Comparison of ENCODE assay signal across 8 mouse cellular contexts in genomic region chr4:154527506-154527905, GRCm38 (mm10).
DNase-seq lines count a peak whose midpoint lies in the region; ATAC-seq and TF ChIP-seq lines count a peak whose summit lies in the region.

No protein-coding gene starts in this region.

- DNase-seq in right cerebral cortex, postnatal 4 days: peak; percentile 29
- DNase-seq in right cerebral cortex, postnatal 14 days: no peak
- DNase-seq in heart, adult 2 months: peak; percentile 66 to 81
- DNase-seq in kidney, postnatal 4 days: peak; percentile 56 to 66
- no peak for DNase-seq in layer of hippocampus, postnatal 25 days (ENCODE audit: extremely low spot score in 1 of 2, low spot score in 1 of 2)
- DNase-seq in forebrain, embryonic 14.5 days (ENCODE audit: low spot score): no peak
- DNase-seq in thymus, postnatal 36 days: no peak

- H3K27ac ChIP-seq in heart, adult 2 months: peak overlapping the region; percentile 71
- H3K27ac ChIP-seq in forebrain, embryonic 14.5 days (ENCODE audit: low read depth, low read length): no peak overlapping the region; the same call in 1 of the 2 replicates
- no peak overlapping the region; the same call in 1 of the 2 replicates for H3K27ac ChIP-seq in forebrain, embryonic 12.5 days

- TF ChIP-seq EP300 in heart, adult 2 months (IDR thresholded peaks at IDR 0.05; ENCODE audit: insufficient read depth, low read depth, low read length): 0 out of 2 replicates have a peak, but pooled peaks have one; percentile 38

- no peaks in the 10 kb centered on the region; the same call in 1 of the 2 replicates for H3K79me2 ChIP-seq in heart, adult 2 months (replicated peaks; ENCODE audit: control insufficient read depth, insufficient read depth, low read length)

- H3K4me2 ChIP-seq in forebrain, embryonic 14.5 days (ENCODE audit: low read length): no peak overlapping the region
- H3K4me2 ChIP-seq in forebrain, embryonic 12.5 days: no peak overlapping the region

- no peak for ATAC-seq in forebrain, embryonic 14.5 days
- no peak for ATAC-seq in forebrain, embryonic 12.5 days (ENCODE audit: low FRiP score)

- 18% methylated on average over 9 of the region's 9 CpGs for WGBS in heart, adult 2 months
- WGBS in forebrain, embryonic 14.5 days: 67% methylated on average over 9 of the region's 9 CpGs
- WGBS in forebrain, embryonic 12.5 days: 78% methylated on average over 9 of the region's 9 CpGs

- H3K4me1 ChIP-seq in heart, adult 2 months (ENCODE audit: control insufficient read depth, insufficient read depth, low read length): peaks cover 5% of the 10 kb centered on the region; the same call in 1 of the 2 replicates
- peaks cover 17% of the 10 kb centered on the region for H3K4me1 ChIP-seq in forebrain, embryonic 14.5 days (ENCODE audit: control insufficient read depth, insufficient read depth, low read length)
- peaks cover 65% of the 10 kb centered on the region for H3K4me1 ChIP-seq in forebrain, embryonic 12.5 days

- intact Hi-C loops in heart, adult 2 months (cut with DNase I): loop anchor here (5.0 kb wide), 1 partner anchor 100 kb away; no protein-coding TSS in a partner anchor

- H3K9ac ChIP-seq in heart, adult 2 months (ENCODE audit: low read depth, low read length): no peak overlapping the region
- no peak overlapping the region for H3K9ac ChIP-seq in forebrain, embryonic 14.5 days (ENCODE audit: low read length)
- no peak overlapping the region for H3K9ac ChIP-seq in forebrain, embryonic 12.5 days

- no peak for TF ChIP-seq POLR2A in heart, adult 2 months (IDR thresholded peaks at IDR 0.05; ENCODE audit: insufficient read depth, low read depth, low read length)

- no peak for TF ChIP-seq CTCF in heart, adult 2 months (IDR thresholded peaks at IDR 0.05)

- no peaks in the 10 kb centered on the region for H3K9me3 ChIP-seq in forebrain, embryonic 14.5 days (replicated peaks; ENCODE audit: control insufficient read depth, low read length)
- no peaks in the 10 kb centered on the region for H3K9me3 ChIP-seq in forebrain, embryonic 12.5 days

- no peak overlapping the region for H3K4me3 ChIP-seq in heart, adult 2 months
- H3K4me3 ChIP-seq in forebrain, embryonic 14.5 days (ENCODE audit: low read depth, low read length): no peak overlapping the region
- H3K4me3 ChIP-seq in forebrain, embryonic 12.5 days (replicated peaks): no peak overlapping the region

- no peaks in the 10 kb centered on the region for H3K36me3 ChIP-seq in heart, adult 2 months (ENCODE audit: control insufficient read depth, insufficient read depth, low read length)
- H3K36me3 ChIP-seq in forebrain, embryonic 14.5 days (ENCODE audit: control insufficient read depth, insufficient read depth, low read length): no peaks in the 10 kb centered on the region
- peaks cover 4% of the 10 kb centered on the region; the same call in 1 of the 2 replicates for H3K36me3 ChIP-seq in forebrain, embryonic 12.5 days (replicated peaks)

- no peaks in the 10 kb centered on the region for H3K27me3 ChIP-seq in heart, adult 2 months (ENCODE audit: control insufficient read depth, insufficient read depth, low read length)
- no peaks in the 10 kb centered on the region for H3K27me3 ChIP-seq in forebrain, embryonic 14.5 days (replicated peaks; ENCODE audit: control insufficient read depth, insufficient read depth, low read length)
- H3K27me3 ChIP-seq in forebrain, embryonic 12.5 days: peaks cover 34% of the 10 kb centered on the region

Comparison
In these comparisons a context has a peak if more than half of its experiments do, and no peak if none do; other contexts are left out.
1. DNase-seq: peak in right cerebral cortex, postnatal 4 days (single experiment), heart, adult 2 months (2 of 2) and kidney, postnatal 4 days (2 of 2); none in right cerebral cortex, postnatal 14 days (single experiment), layer of hippocampus, postnatal 25 days (0 of 2), forebrain, embryonic 14.5 days (single experiment) and thymus, postnatal 36 days (0 of 2).